Mouse (Mus musculus) cerebellum, adult 2 months (tissue): ENCODE measurements around the gene Gxylt2.

Source experiments
- CTCF ChIP-seq: fragments of 200-500 bp; IDR thresholded peaks from 2 replicates; pipeline ENCODE4 v1.5.1; 2011; ENCODE audit warnings: low read depth, mild to moderate bottlenecking, control low read depth, low read length, moderate library complexity, borderline replicate concordance; ENCODE audit not compliant: insufficient read depth
- POLR2A ChIP-seq: fragments of 200-500 bp; IDR thresholded peaks from 2 replicates; pipeline ENCODE4 v1.6.1; 2011; ENCODE audit warnings: low read length, control low read depth, borderline replicate concordance; ENCODE audit not compliant: insufficient read depth

DNA sequence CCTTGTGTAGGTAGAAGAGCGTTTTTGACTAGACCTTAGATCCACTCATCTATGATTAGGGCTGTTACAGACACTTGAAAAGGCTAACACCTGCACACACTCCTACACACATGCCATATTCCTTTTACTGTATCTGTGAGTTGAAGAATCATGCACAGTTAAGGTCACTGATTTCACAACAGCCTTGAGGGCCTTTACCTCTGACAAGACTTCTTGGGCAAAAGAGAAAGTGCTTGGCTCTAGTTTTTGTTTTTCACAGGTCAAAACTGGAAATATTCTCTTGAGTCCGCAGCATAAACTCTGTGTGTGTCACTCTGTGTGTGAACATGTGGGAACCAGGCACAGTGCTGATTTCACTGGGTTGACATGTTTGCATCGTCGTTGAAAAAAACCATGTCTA is 105.6 kb downstream of the Gxylt2 start:
- TF ChIP-seq CTCF (no peak), POLR2A (no peak)
